Mouse (Mus musculus): Measurements from ENCODE around the gene E430018J23Rik. TPM values are rescaled to one million over a fixed set of nuclear protein-coding genes. Genes with fewer than 3 reads are reported as not detected.
A peak's percentile ranks its signal among the peaks of the same experiment; 100 is the strongest.
"Not testable (repeated sequence)": the region's sequence is repeated elsewhere in the genome, so short reads cannot be mapped to it uniquely, and the experiment has no call there.

The E430018J23Rik gene
- total RNA-seq, 1 experiment from 2014 or later, result 7.4 TPM

- ATAC-seq (replicated peaks in 1 of 2; ENCODE audit: insufficient read depth in 1 of 2, low FRiP score in 2 of 2, low TSS enrichment in 1 of 2, low read depth in 1 of 2, poor library complexity in 2 of 2, severe bottlenecking in 2 of 2), result no peak
Measured at GRCm38 (mm10) chr7:127346676-127347075, 46.8 kb downstream of the E430018J23Rik start.

GRCm38 (mm10) chr7:127345512-127346325, 47.7 kb downstream of the E430018J23Rik start, which contains the start of gene Zfp768:
Zfp768 (minus strand) TSS chr7:127345589.
- peak; percentile 82 to 87 for ATAC-seq (replicated peaks in 1 of 2; ENCODE audit: insufficient read depth in 1 of 2, low FRiP score in 2 of 2, low TSS enrichment in 1 of 2, low read depth in 1 of 2, poor library complexity in 2 of 2, severe bottlenecking in 2 of 2)

DNA sequence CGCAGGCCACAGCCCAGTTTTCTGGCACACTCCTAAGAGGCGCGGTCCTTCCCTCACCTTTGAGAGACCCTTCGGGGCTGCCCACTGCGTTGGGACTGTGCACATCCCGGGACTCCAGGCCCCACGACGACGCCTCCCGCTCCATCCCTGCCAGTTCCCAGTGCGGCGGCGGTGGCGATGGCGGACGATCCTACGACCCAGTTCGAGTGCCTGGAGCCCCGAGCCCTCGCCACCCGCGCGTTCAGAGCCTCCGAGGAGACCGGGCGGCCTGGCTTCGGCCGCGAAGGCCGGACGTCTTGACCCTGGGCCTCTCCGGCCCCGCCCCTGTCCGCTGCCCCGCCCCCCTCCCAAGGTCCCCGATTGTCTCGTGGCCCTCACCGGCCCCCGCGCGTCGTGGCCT, 48.3 kb downstream of the E430018J23Rik start:
- no peak for ATAC-seq (replicated peaks in 1 of 2; ENCODE audit: insufficient read depth in 1 of 2, low FRiP score in 2 of 2, low TSS enrichment in 1 of 2, low read depth in 1 of 2, poor library complexity in 2 of 2, severe bottlenecking in 2 of 2)

DNA sequence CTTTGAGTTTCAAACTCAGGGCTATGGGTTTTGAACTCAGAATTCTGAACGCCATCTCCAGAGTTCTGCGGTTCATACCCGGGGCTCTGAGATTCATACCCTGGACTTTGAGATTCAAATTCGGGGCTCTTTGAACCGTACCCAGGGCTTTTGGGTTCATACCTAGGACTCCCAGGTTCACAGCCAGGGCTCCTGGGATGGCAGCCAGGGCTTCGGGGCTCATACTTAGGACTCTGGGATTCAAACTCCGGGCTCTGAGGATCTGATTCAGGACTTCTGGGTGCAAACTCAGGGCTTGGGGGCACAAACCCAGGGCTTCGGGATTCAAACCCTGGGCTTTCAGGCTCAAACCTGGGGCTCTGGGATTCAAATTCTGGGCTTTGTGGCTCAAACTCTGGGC, 49.1 kb downstream of the E430018J23Rik start:
- no peak for ATAC-seq (replicated peaks in 1 of 2; ENCODE audit: insufficient read depth in 1 of 2, low FRiP score in 2 of 2, low TSS enrichment in 1 of 2, low read depth in 1 of 2, poor library complexity in 2 of 2, severe bottlenecking in 2 of 2)

- no peak for ATAC-seq (replicated peaks in 1 of 2; ENCODE audit: insufficient read depth in 1 of 2, low FRiP score in 2 of 2, low TSS enrichment in 1 of 2, low read depth in 1 of 2, poor library complexity in 2 of 2, severe bottlenecking in 2 of 2)
Measured at GRCm38 (mm10) chr7:127343351-127344019, 49.9 kb downstream of the E430018J23Rik start.

GRCm38 (mm10) chr7:127342888-127343287, 50.5 kb downstream of the E430018J23Rik start:
- no peak for ATAC-seq (replicated peaks in 1 of 2; ENCODE audit: insufficient read depth in 1 of 2, low FRiP score in 2 of 2, low TSS enrichment in 1 of 2, low read depth in 1 of 2, poor library complexity in 2 of 2, severe bottlenecking in 2 of 2)

GRCm38 (mm10) chr7:127342332-127342731, 51.1 kb downstream of the E430018J23Rik start:
- no peak for ATAC-seq (replicated peaks in 1 of 2; ENCODE audit: insufficient read depth in 1 of 2, low FRiP score in 2 of 2, low TSS enrichment in 1 of 2, low read depth in 1 of 2, poor library complexity in 2 of 2, severe bottlenecking in 2 of 2)

DNA sequence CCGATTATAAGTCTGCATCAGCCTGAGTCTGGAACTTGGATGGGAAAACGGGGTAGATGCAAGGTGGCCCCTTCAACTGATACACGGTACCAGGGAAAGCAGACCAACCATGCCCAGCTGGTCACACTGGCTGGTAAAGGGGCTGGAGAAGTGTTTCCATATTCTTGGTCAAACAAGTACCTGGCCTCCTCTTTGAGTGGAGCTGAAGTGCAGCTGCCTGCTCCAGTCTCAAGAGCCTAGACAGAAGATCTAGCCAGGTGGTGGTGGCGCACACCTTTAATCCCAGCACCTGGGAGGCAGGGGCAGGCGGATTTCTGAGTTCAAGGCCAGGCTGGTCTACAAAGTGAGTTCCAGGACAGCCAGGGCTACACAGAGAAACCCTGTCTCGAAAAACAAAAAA, 51.6 kb downstream of the E430018J23Rik start:
- not testable (repeated sequence) for ATAC-seq (replicated peaks in 1 of 2; ENCODE audit: insufficient read depth in 1 of 2, low FRiP score in 2 of 2, low TSS enrichment in 1 of 2, low read depth in 1 of 2, poor library complexity in 2 of 2, severe bottlenecking in 2 of 2)

DNA sequence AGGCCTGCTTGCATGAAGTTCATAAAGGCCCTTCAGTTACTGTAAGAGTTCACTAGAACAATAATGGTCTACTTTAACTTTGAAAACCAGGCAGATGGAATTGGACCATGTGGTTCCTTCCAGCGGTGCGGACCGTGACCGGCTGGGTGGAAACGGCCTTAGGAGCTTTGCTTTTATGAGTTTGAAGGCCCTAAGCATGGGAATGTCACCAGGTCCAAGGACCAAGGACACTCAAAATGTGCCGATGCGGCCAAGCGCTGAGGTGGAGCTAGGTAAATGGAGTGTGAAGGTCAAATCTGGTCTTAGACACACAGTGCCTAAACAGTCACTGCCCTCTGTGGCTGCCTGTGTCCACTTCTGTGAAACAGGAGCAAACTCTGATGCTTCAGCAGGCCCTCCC, 52.1 kb downstream of the E430018J23Rik start:
- ATAC-seq (replicated peaks in 1 of 2; ENCODE audit: insufficient read depth in 1 of 2, low FRiP score in 2 of 2, low TSS enrichment in 1 of 2, low read depth in 1 of 2, poor library complexity in 2 of 2, severe bottlenecking in 2 of 2), result no peak

Other genes starting within 250 kb of the E430018J23Rik start
- gene Cd2bp2, start 197.6 kb downstream of the E430018J23Rik start, total RNA-seq (2017), result 32.0 and 63.9 TPM in 2 replicates
- gene Tbc1d10b, start 185.2 kb downstream of the E430018J23Rik start, total RNA-seq (2017), result 33.2 and 36.4 TPM in 2 replicates
- 8.3 and 23.4 TPM in 2 replicates for gene Mylpf, start 184.7 kb downstream of the E430018J23Rik start, total RNA-seq (2017)
- gene Zfp553, start 160.6 kb downstream of the E430018J23Rik start, total RNA-seq (2017), result 19.8 and 29.2 TPM in 2 replicates
- gene Sept1, start 160.5 kb downstream of the E430018J23Rik start, total RNA-seq (2017), result 145 and 165 TPM in 2 replicates
- 3.9 and 10.2 TPM in 2 replicates for gene Zfp771, start 149.4 kb downstream of the E430018J23Rik start, total RNA-seq (2017)
- gene Dctpp1, start 132.9 kb downstream of the E430018J23Rik start, total RNA-seq (2017), result 59.0 and 60.5 TPM in 2 replicates
- 76.8 and 79.8 TPM in 2 replicates for gene Sephs2, start 119.6 kb downstream of the E430018J23Rik start, total RNA-seq (2017)
- 13.7 and 23.1 TPM in 2 replicates for gene Itgal, start 97.4 kb downstream of the E430018J23Rik start, total RNA-seq (2017)
- gene Zfp768, start 48.0 kb downstream of the E430018J23Rik start, total RNA-seq (2017), result 9.1 and 11.1 TPM in 2 replicates
- 6.8 TPM in 2 replicates for gene Zfp747, start 17.6 kb downstream of the E430018J23Rik start, total RNA-seq (2017)
- gene 9130019O22Rik, start 6.5 kb downstream of the E430018J23Rik start, total RNA-seq (2017), result 7.4 and 7.8 TPM in 2 replicates
- gene Zfp764, start 13.2 kb upstream of the E430018J23Rik start, total RNA-seq (2017), result 13.1 and 13.9 TPM in 2 replicates
- gene Zfp688, start 28.4 kb upstream of the E430018J23Rik start, total RNA-seq (2017), result 3.7 and 11.5 TPM in 2 replicates
- gene Zfp689, start 55.5 kb upstream of the E430018J23Rik start, total RNA-seq (2017), result 3.1 and 4.3 TPM in 2 replicates
- gene Prr14, start 66.0 kb upstream of the E430018J23Rik start, total RNA-seq (2017), result 23.6 and 29.6 TPM in 2 replicates
- gene Fbrs, start 85.6 kb upstream of the E430018J23Rik start, total RNA-seq (2017), result 15.2 and 27.3 TPM in 2 replicates
- gene Srcap, start 118.4 kb upstream of the E430018J23Rik start, total RNA-seq (2017), result 24.2 and 38.4 TPM in 2 replicates
- gene Gm42715, start 126.0 kb upstream of the E430018J23Rik start, total RNA-seq (2017), result 8.9 and 9.1 TPM in 2 replicates
- gene Tmem265, start 167.8 kb upstream of the E430018J23Rik start, total RNA-seq (2017), result 0.65 and 9.4 TPM in 2 replicates
- 35.7 and 51.0 TPM in 2 replicates for gene Phkg2, start 179.7 kb upstream of the E430018J23Rik start, total RNA-seq (2017)
- 3.6 and 8.4 TPM in 2 replicates for gene Ccdc189, start 195.0 kb upstream of the E430018J23Rik start, total RNA-seq (2017)
- gene Rnf40, start 195.1 kb upstream of the E430018J23Rik start, total RNA-seq (2017), result 52.4 and 54.8 TPM in 2 replicates
- gene Zfp629, start 222.2 kb upstream of the E430018J23Rik start, total RNA-seq (2017), result 16.1 and 16.8 TPM in 2 replicates